Comparison of ENCODE assay signal across 8 mouse cellular contexts in the genomic region with DNA sequence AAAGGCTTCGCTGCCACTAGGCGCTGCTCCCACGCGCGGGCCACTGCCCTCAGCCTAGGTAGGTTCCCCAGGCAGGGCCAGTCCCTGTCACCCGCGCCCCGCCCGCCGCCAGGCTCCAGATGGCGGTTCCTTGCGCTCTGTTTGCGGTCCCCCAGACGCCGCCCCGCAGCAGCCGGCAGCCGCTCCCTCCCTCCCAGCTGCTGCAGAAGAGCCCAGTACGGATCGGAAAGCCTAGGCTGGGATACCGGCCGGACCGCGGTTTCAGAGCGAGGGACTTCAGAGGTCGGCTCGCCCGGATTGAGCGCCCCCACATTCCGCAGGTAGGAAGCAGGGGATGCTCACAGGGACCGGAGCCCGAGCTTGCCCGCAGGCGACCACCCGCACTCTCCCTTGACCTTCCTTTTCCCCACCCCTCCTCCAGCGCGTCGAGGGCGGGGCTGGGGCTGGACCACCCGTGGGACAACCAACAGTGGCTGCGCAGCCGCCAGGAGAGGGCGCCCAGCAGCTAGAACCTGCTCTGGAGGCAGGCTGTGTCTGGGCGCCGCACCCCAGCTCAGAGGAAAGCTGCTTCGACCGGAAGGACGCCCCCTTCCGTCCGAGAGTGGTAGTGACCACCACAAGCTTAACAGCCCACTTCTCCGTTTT. TPM values are rescaled to one million over a fixed set of nuclear protein-coding genes. Genes with fewer than 3 reads are reported as not detected.
A peak's percentile ranks its signal among the peaks of the same experiment; 100 is the strongest.
DNase-seq lines count a peak whose midpoint lies in the region; ATAC-seq and TF ChIP-seq lines count a peak whose summit lies in the region.

Gene Prdm8 (plus strand): TSS at position 19 of the 645 bp plus-strand sequence.

- H3K27ac ChIP-seq in cerebellum, adult 2 months (ENCODE audit: insufficient read depth, low read length) = no peak within 1 kb of the TSS
- no peak within 1 kb of the TSS for H3K27ac ChIP-seq in lung, postnatal 0 days (ENCODE audit: low read length)

- ATAC-seq in lung, postnatal 0 days = peak; percentile 97

- no peak for TF ChIP-seq EP300 in lung, postnatal 0 days (IDR thresholded peaks at IDR 0.05)

- H3K36me3 ChIP-seq in lung, postnatal 0 days (ENCODE audit: insufficient read depth, low read length) = no peaks in the 10 kb centered on the region

- no peak for TF ChIP-seq POLR2A in cerebellum, adult 2 months (IDR thresholded peaks at IDR 0.05; ENCODE audit: borderline replicate concordance, insufficient read depth, low read length)

- WGBS in cerebellum, adult 2 months = under 1% methylated on average over 51 of the region's 51 CpGs
- whole genome bisulfite sequencing in lung, postnatal 0 days = under 1% methylated on average over 48 of the region's 51 CpGs

- DNase-seq in R1 (ENCODE audit: low read depth, low spot score) = peak; percentile 92
- peak; percentile 83 to 84 for DNase-seq in cerebellum, adult 2 months
- peak; percentile 89 for DNase-seq in forelimb bud, embryonic 11.5 days (ENCODE audit: low read depth, low spot score)
- DNase-seq in heart, postnatal 4 days = peak; percentile 93
- peak; percentile 78 to 88 for DNase-seq in layer of hippocampus, postnatal 14 days (ENCODE audit: low spot score in 2 of 2)
- peak; percentile 90 for DNase-seq in lung, postnatal 0 days (ENCODE audit: low spot score)
- DNase-seq in ovary, postnatal 36 days (ENCODE audit: low spot score) = peak; percentile 78
- DNase-seq in thymus, postnatal 36 days = peak; percentile 74 to 78

- no peak within 1 kb of the TSS for H3K9ac ChIP-seq in lung, postnatal 0 days (replicated peaks; ENCODE audit: low read depth)

- no peaks in the 10 kb centered on the region for H3K9me3 ChIP-seq in lung, postnatal 0 days (ENCODE audit: low read length)

- peak within 1 kb of the TSS; percentile 68 for H3K4me2 ChIP-seq in lung, postnatal 0 days (replicated peaks; ENCODE audit: low read depth, low read length)

- peaks cover 8% of the 10 kb centered on the region; the same call in 1 of the 2 replicates for H3K27me3 ChIP-seq in cerebellum, adult 2 months (ENCODE audit: control insufficient read depth, insufficient read depth, low read length)
- peaks cover 45% of the 10 kb centered on the region for H3K27me3 ChIP-seq in lung, postnatal 0 days (replicated peaks; ENCODE audit: insufficient read depth, low read length)

- H3K4me1 ChIP-seq in cerebellum, adult 2 months (ENCODE audit: control insufficient read depth, insufficient read depth, low read length) = 0 out of 2 replicates have a peak, but pooled peaks cover 3% of the 10 kb centered on the region
- H3K4me1 ChIP-seq in lung, postnatal 0 days (ENCODE audit: insufficient read depth, low read depth, low read length) = 0 out of 2 replicates have a peak, but pooled peaks cover 5% of the 10 kb centered on the region

- TF ChIP-seq CTCF in cerebellum, adult 2 months (IDR thresholded peaks at IDR 0.05; ENCODE audit: borderline replicate concordance, insufficient read depth, low read depth, low read length) = peak; percentile 70
- TF ChIP-seq CTCF in lung, postnatal 0 days (IDR thresholded peaks at IDR 0.05) = peak; percentile 93

- H3K4me3 ChIP-seq in cerebellum, adult 2 months (replicated peaks; ENCODE audit: insufficient read depth, low read depth, low read length) = peak within 1 kb of the TSS; percentile 56
- H3K4me3 ChIP-seq in lung, postnatal 0 days (ENCODE audit: low read depth, low read length) = peak within 1 kb of the TSS; percentile 46

RNA-seq across cellular contexts. Expression of gene Prdm8, which starts in this region (rescaled TPM):
- 11.1 and 15.5 TPM in 2 replicates for polyA plus RNA-seq in cerebellum, adult 2 months (2012; rRNA removed)
- total RNA-seq in heart, postnatal 4 days (2021) = under 1 TPM; 0.18 to 0.41 TPM
- 10 to 100 TPM; 62.1 to 75.4 TPM for total RNA-seq in layer of hippocampus, postnatal 14 days (2021)
- 0.99 and 2.3 TPM in 2 replicates for polyA plus RNA-seq in lung, postnatal 0 days (2015; fragmentation: Nextera tagmentation; extraction: Ambion mirVana)

Comparison
In these comparisons a context has a peak if more than half of its experiments do, and no peak if none do; other contexts are left out.
1. RNA of gene Prdm8 (total RNA-seq): 62.1 to 75.4 TPM in layer of hippocampus, postnatal 14 days; 0.18 to 0.41 TPM in heart, postnatal 4 days; every median in the first group is over 10 times any median in the second.
2. Peak in DNase-seq in heart, postnatal 4 days; RNA of the gene not detected or under 1 TPM.
3. Peak in every context shown above with its lines, with median percentiles within 50 percentile points of each other: DNase-seq.